ENCODE assay signal across 22 mouse cellular contexts in genomic region chr6:81960284-81960683, GRCm38 (mm10). TPM values are rescaled to one million over a fixed set of nuclear protein-coding genes. Genes with fewer than 3 reads are reported as not detected.
DNase-seq lines count a peak whose midpoint lies in the region; ATAC-seq and TF ChIP-seq lines count a peak whose summit lies in the region.
"Had no signal": no experiment of that assay in that cellular context is flagged by ENCODE, and none has a peak within 500 bp of the region (broad histone marks: within the 10 kb centered on the region; RNA-seq: fewer than 3 reads in every experiment).

No protein-coding gene starts in this region.

- H3K36me3 ChIP-seq in forebrain, postnatal 0 days (ENCODE audit: insufficient read depth) = peaks cover 63% of the 10 kb centered on the region
- H3K36me3 ChIP-seq in forebrain, embryonic 14.5 days (ENCODE audit: control insufficient read depth, insufficient read depth, low read length) = peaks cover 79% of the 10 kb centered on the region
- peaks cover 3% of the 10 kb centered on the region for H3K36me3 ChIP-seq in kidney, adult 2 months (ENCODE audit: control insufficient read depth, insufficient read depth, low read length)
- peaks cover 80% of the 10 kb centered on the region for H3K36me3 ChIP-seq in lung, embryonic 14.5 days (ENCODE audit: insufficient read depth)

- H3K9ac ChIP-seq in forebrain, postnatal 0 days = no peak overlapping the region
- no peak overlapping the region for H3K9ac ChIP-seq in forebrain, embryonic 14.5 days (ENCODE audit: low read length)
- no peak overlapping the region for H3K9ac ChIP-seq in lung, embryonic 14.5 days
- H3K9ac ChIP-seq: forebrain, embryonic 13.5 days; hindbrain, embryonic 15.5 days; kidney, embryonic 15.5 days; limb, embryonic 15.5 days; midbrain, embryonic 15.5 days had no signal

- H3K9me3 ChIP-seq in forebrain, postnatal 0 days (ENCODE audit: low read length) = no peaks in the 10 kb centered on the region
- H3K9me3 ChIP-seq in forebrain, embryonic 14.5 days (replicated peaks; ENCODE audit: control insufficient read depth, low read length) = no peaks in the 10 kb centered on the region
- no peaks in the 10 kb centered on the region for H3K9me3 ChIP-seq in lung, embryonic 14.5 days (ENCODE audit: low read depth, low read length)
- H3K9me3 ChIP-seq: heart, embryonic 10.5 days; hindbrain, embryonic 15.5 days; kidney, embryonic 15.5 days; limb, embryonic 15.5 days; midbrain, embryonic 15.5 days had no signal

- H3K4me3 ChIP-seq in forebrain, postnatal 0 days (ENCODE audit: low read depth, low read length) = no peak overlapping the region
- no peak overlapping the region for H3K4me3 ChIP-seq in forebrain, embryonic 14.5 days (ENCODE audit: low read depth, low read length)
- no peak overlapping the region for H3K4me3 ChIP-seq in kidney, adult 2 months (ENCODE audit: insufficient read depth, low read depth, low read length)
- H3K4me3 ChIP-seq in lung, embryonic 14.5 days (ENCODE audit: low read depth, low read length) = no peak overlapping the region
- H3K4me3 ChIP-seq in cortical plate, adult 2 months (ENCODE audit: insufficient read depth, low read length) = no peak overlapping the region
- H3K4me3 ChIP-seq: embryonic facial prominence, embryonic 10.5 days; forebrain, embryonic 13.5 days; heart, embryonic 10.5 days; hindbrain, embryonic 15.5 days; kidney, embryonic 15.5 days; limb, embryonic 15.5 days; midbrain, embryonic 15.5 days had no signal

- no peak overlapping the region for H3K27ac ChIP-seq in forebrain, postnatal 0 days (ENCODE audit: low read depth, low read length)
- no peak overlapping the region for H3K27ac ChIP-seq in forebrain, embryonic 14.5 days (ENCODE audit: low read depth, low read length)
- H3K27ac ChIP-seq in kidney, adult 2 months (ENCODE audit: insufficient read depth, low read depth, low read length) = no peak overlapping the region
- no peak overlapping the region for H3K27ac ChIP-seq in lung, embryonic 14.5 days (ENCODE audit: low read depth)
- no peak overlapping the region for H3K27ac ChIP-seq in cortical plate, adult 2 months (ENCODE audit: insufficient read depth, low read length)
- H3K27ac ChIP-seq: embryonic facial prominence, embryonic 10.5 days; forebrain, embryonic 13.5 days; heart, embryonic 10.5 days; hindbrain, embryonic 15.5 days; kidney, embryonic 15.5 days; limb, embryonic 15.5 days; midbrain, embryonic 15.5 days had no signal

- H3K4me2 ChIP-seq in forebrain, postnatal 0 days (ENCODE audit: low read depth) = no peak overlapping the region
- H3K4me2 ChIP-seq in forebrain, embryonic 14.5 days (ENCODE audit: low read length) = no peak overlapping the region
- no peak overlapping the region for H3K4me2 ChIP-seq in lung, embryonic 14.5 days
- H3K4me2 ChIP-seq: forebrain, embryonic 13.5 days; hindbrain, embryonic 15.5 days; kidney, embryonic 15.5 days; limb, embryonic 15.5 days; midbrain, embryonic 15.5 days had no signal

- no peak for TF ChIP-seq POLR2A in kidney, adult 2 months (IDR thresholded peaks at IDR 0.05; ENCODE audit: low read depth, low read length)
- TF ChIP-seq POLR2A in cortical plate, adult 2 months (IDR thresholded peaks at IDR 0.05; ENCODE audit: extremely low read depth, insufficient read depth, low read length) = no peak

- WGBS in forebrain, postnatal 0 days = 83% methylated on average over 1 of the region's 1 CpGs
- WGBS in forebrain, embryonic 14.5 days = 86% methylated on average over 1 of the region's 1 CpGs
- 74% methylated on average over 1 of the region's 1 CpGs for WGBS in kidney, adult 2 months
- WGBS in lung, embryonic 14.5 days = 92% methylated on average over 1 of the region's 1 CpGs

- peak; percentile 13 for DNase-seq in forebrain, postnatal 0 days
- no peak for DNase-seq in forebrain, embryonic 14.5 days (ENCODE audit: low spot score)
- no peak for DNase-seq in kidney, adult 2 months
- DNase-seq in kidney, postnatal 14 days = no peak
- peak; percentile 15 for DNase-seq in lung, embryonic 14.5 days
- DNase-seq in lung, adult 18-20 months = no peak
- no peak for DNase-seq in embryo, embryonic 11 days
- DNase-seq: adrenal gland, adult 8-10 months; cerebellum, adult 11-12 months; cerebellum, postnatal 25 days; gastrocnemius, postnatal 10 days; heart, postnatal 10 days; lung, adult 2 months; spleen, adult 18-20 months had no signal

- no peaks in the 10 kb centered on the region for H3K4me1 ChIP-seq in forebrain, postnatal 0 days (ENCODE audit: insufficient read depth)
- H3K4me1 ChIP-seq in forebrain, embryonic 14.5 days (ENCODE audit: control insufficient read depth, insufficient read depth, low read length) = peaks cover 5% of the 10 kb centered on the region
- peaks cover 3% of the 10 kb centered on the region; the same call in 1 of the 2 replicates for H3K4me1 ChIP-seq in kidney, adult 2 months (ENCODE audit: control insufficient read depth, insufficient read depth, low read length)
- no peaks in the 10 kb centered on the region for H3K4me1 ChIP-seq in lung, embryonic 14.5 days (ENCODE audit: insufficient read depth)
- H3K4me1 ChIP-seq in cortical plate, adult 2 months (ENCODE audit: control insufficient read depth, insufficient read depth, low read length) = no peaks in the 10 kb centered on the region

- no peak for ATAC-seq in forebrain, postnatal 0 days
- ATAC-seq in forebrain, embryonic 14.5 days = no peak
- no peak for ATAC-seq in lung, embryonic 14.5 days (ENCODE audit: insufficient read depth)
- ATAC-seq: forebrain, embryonic 13.5 days; midbrain, embryonic 15.5 days had no signal

- TF ChIP-seq CTCF in forebrain, postnatal 0 days (IDR thresholded peaks at IDR 0.05; ENCODE audit: low read depth) = peak; percentile 53
- 0 out of 2 replicates have a peak, but pooled peaks have one; percentile 22 for TF ChIP-seq CTCF in kidney, adult 2 months (conservative IDR thresholded peaks at IDR 0.05; ENCODE audit: insufficient read depth, insufficient read length, low read depth, low read length)
- peak; percentile 43; the same call in 1 of the 2 replicates for TF ChIP-seq CTCF in lung, embryonic 14.5 days (IDR thresholded peaks at IDR 0.05; ENCODE audit: low read depth)
- 0 out of 2 replicates have a peak, but pooled peaks have one; percentile 15 for TF ChIP-seq CTCF in cortical plate, adult 2 months (IDR thresholded peaks at IDR 0.05; ENCODE audit: extremely low read depth, insufficient read depth, low read length)

- H3K27me3 ChIP-seq in forebrain, postnatal 0 days (ENCODE audit: insufficient read depth, low read length) = no peaks in the 10 kb centered on the region
- no peaks in the 10 kb centered on the region for H3K27me3 ChIP-seq in forebrain, embryonic 14.5 days (replicated peaks; ENCODE audit: control insufficient read depth, insufficient read depth, low read length)
- H3K27me3 ChIP-seq in kidney, adult 2 months (replicated peaks; ENCODE audit: control insufficient read depth, insufficient read depth, low read length) = no peaks in the 10 kb centered on the region
- H3K27me3 ChIP-seq in lung, embryonic 14.5 days (ENCODE audit: insufficient read depth, low read length) = no peaks in the 10 kb centered on the region
- H3K27me3 ChIP-seq: forebrain, embryonic 13.5 days; hindbrain, embryonic 15.5 days; kidney, embryonic 15.5 days; limb, embryonic 15.5 days; midbrain, embryonic 15.5 days had no signal

RNA-seq across cellular contexts. Expression of gene Mrpl19, which starts 5.5 kb away (rescaled TPM):
- total RNA-seq in forebrain, postnatal 0 days (2014; rRNA removed) = 9.4 and 10.2 TPM in 2 replicates
- polyA plus RNA-seq in forebrain, postnatal 0 days (2015; fragmentation: Nextera tagmentation; extraction: Ambion mirVana) = 31.7 and 42.7 TPM in 2 replicates
- polyA plus RNA-seq in forebrain, embryonic 14.5 days (2014; fragmentation: Nextera tagmentation; extraction: Ambion mirVana) = 32.9 and 33.5 TPM in 2 replicates
- polyA plus RNA-seq in kidney, adult 2 months (2012; rRNA removed) = 4.2 and 4.6 TPM in 2 replicates
- polyA plus RNA-seq in lung, embryonic 14.5 days (2014; fragmentation: Nextera tagmentation; extraction: Ambion mirVana) = 40.8 and 48.1 TPM in 2 replicates
- 14.1 and 16.6 TPM in 2 replicates for polyA plus RNA-seq in cortical plate, adult 2 months (2012; rRNA removed)

RNA-seq across cellular contexts. Expression of gene Gcfc2, which starts 36.8 kb away (rescaled TPM):
- total RNA-seq in forebrain, postnatal 0 days (2014; rRNA removed) = 17.2 and 24.4 TPM in 2 replicates
- polyA plus RNA-seq in forebrain, postnatal 0 days (2015; fragmentation: Nextera tagmentation; extraction: Ambion mirVana) = 1.9 and 4.6 TPM in 2 replicates
- polyA plus RNA-seq in forebrain, embryonic 14.5 days (2014; fragmentation: Nextera tagmentation; extraction: Ambion mirVana) = 6.9 and 8.6 TPM in 2 replicates
- 1.5 TPM in 2 replicates for polyA plus RNA-seq in kidney, adult 2 months (2012; rRNA removed)
- polyA plus RNA-seq in lung, embryonic 14.5 days (2014; fragmentation: Nextera tagmentation; extraction: Ambion mirVana) = 13.3 and 13.7 TPM in 2 replicates
- polyA plus RNA-seq in cortical plate, adult 2 months (2012; rRNA removed) = 11.4 and 12.2 TPM in 2 replicates

Comparison
In these comparisons a context has a peak if more than half of its experiments do, and no peak if none do; other contexts are left out.
1. DNase-seq: peak in forebrain, postnatal 0 days (single experiment) and lung, embryonic 14.5 days (single experiment); none in forebrain, embryonic 14.5 days (single experiment), kidney, adult 2 months (single experiment), kidney, postnatal 14 days (single experiment), lung, adult 18-20 months (0 of 2) and embryo, embryonic 11 days (single experiment).
2. Peak in every context shown above with its lines, with median percentiles within 50 percentile points of each other: CTCF ChIP-seq.